Mouse (Mus musculus): ENCODE data around the gene Slc35f4. TPM values are rescaled to one million over a fixed set of nuclear protein-coding genes. Genes with fewer than 3 reads are reported as not detected.

Gene Slc35f4
- total and polyA plus RNA-seq, 3 experiments = not detected

- Histone ChIP-seq H3K79me2 (replicated peaks; ENCODE audit: control insufficient read depth, extremely low read depth, insufficient read depth, poor library complexity, severe bottlenecking) (no peaks in the 10 kb centered on the region), H3K9ac (ENCODE audit: insufficient read depth, low read depth) (no peak overlapping the region), H3K4me3 (replicated peaks in 1 of 3; ENCODE audit: low read depth in 2 of 3, low read length in 2 of 3, poor library complexity in 1 of 3) (no peak overlapping the region), H3K27me3 (replicated peaks) (no peaks in the 10 kb centered on the region), H3K36me3 (replicated peaks in 1 of 2; ENCODE audit: control insufficient read depth in 1 of 2, insufficient read depth in 1 of 2, low read length in 1 of 2) (no peaks in the 10 kb centered on the region), H3K4me2 (ENCODE audit: insufficient read depth, low read depth, poor library complexity, severe bottlenecking) (no peak overlapping the region), H3K9me3 (replicated peaks; ENCODE audit: low read length) (no peaks in the 10 kb centered on the region), H3K4me1 (ENCODE audit: control insufficient read depth in 1 of 2, insufficient read depth in 2 of 2) (no peaks in the 10 kb centered on the region), H3K27ac (ENCODE audit: insufficient read depth, low read depth) (no peak overlapping the region)
- in situ Hi-C loops (cut with MboI; ENCODE audit: low pct_ligation_motif_present, low pct_unique_long_range_greater_than_20kb, low sequenced_read_pairs) (no loop called here), dilution Hi-C loops (cut with MboI; ENCODE audit: extremely low pct_ligation_motif_present, extremely low pct_unique_long_range_greater_than_20kb, low sequenced_read_pairs) (no loop called here)
- no peak for DNase-seq (ENCODE audit: extremely low read depth)
- no peak for TF ChIP-seq CHD1 (IDR thresholded peaks at IDR 0.05; ENCODE audit: low read depth, low read length)
- no peak for TF ChIP-seq ETS1 (conservative IDR thresholded peaks at IDR 0.05; ENCODE audit: low read depth, low read length)
- no peak for TF ChIP-seq RCOR1 (conservative IDR thresholded peaks at IDR 0.05; ENCODE audit: low read depth, low read length)
- no peak for TF ChIP-seq MYC (IDR thresholded peaks at IDR 0.05; ENCODE audit: low read depth, low read length)
- TF ChIP-seq KAT2A (IDR thresholded peaks at IDR 0.05; ENCODE audit: insufficient replicate concordance, low read length) = no peak
- no peak for TF ChIP-seq SIN3A (IDR thresholded peaks at IDR 0.05; ENCODE audit: low read length)
- no peak for TF ChIP-seq MAX (IDR thresholded peaks at IDR 0.05; ENCODE audit: low read length)
- no peak for TF ChIP-seq JUN (IDR thresholded peaks at IDR 0.05; ENCODE audit: insufficient read depth, low read depth, low read length)
- no peak for TF ChIP-seq NELFE (IDR thresholded peaks at IDR 0.05; ENCODE audit: low read depth, low read length)
- TF ChIP-seq NRF1 (IDR thresholded peaks at IDR 0.05; ENCODE audit: low read depth, low read length) = no peak
- TF ChIP-seq ZMIZ1 (IDR thresholded peaks at IDR 0.05; ENCODE audit: low read depth, low read length) = no peak
- TF ChIP-seq POLR2A (IDR thresholded peaks at IDR 0.05; ENCODE audit: low read depth, low read length) = no peak
- no peak for TF ChIP-seq CHD2 (IDR thresholded peaks at IDR 0.05; ENCODE audit: low read length)
- no peak for TF ChIP-seq E2F4 (IDR thresholded peaks at IDR 0.05; ENCODE audit: insufficient replicate concordance, low read depth, low read length)
Measured at GRCm38 (mm10) chr14:49362161-49362560, 163.7 kb downstream of the Slc35f4 start.

- no peaks in the 10 kb centered on the region for H3K36me3 ChIP-seq (replicated peaks in 1 of 2; ENCODE audit: control insufficient read depth in 1 of 2, insufficient read depth in 1 of 2, low read length in 1 of 2)
- TF ChIP-seq E2F4 (IDR thresholded peaks at IDR 0.05; ENCODE audit: insufficient replicate concordance, low read depth, low read length) (no peak), PAX5 (IDR thresholded peaks at IDR 0.05; ENCODE audit: low read length) (no peak), HCFC1 (IDR thresholded peaks at IDR 0.05; ENCODE audit: low read depth, low read length) (no peak), ETS1 (conservative IDR thresholded peaks at IDR 0.05; ENCODE audit: low read depth, low read length) (no peak), USF1 (IDR thresholded peaks at IDR 0.05; ENCODE audit: low read depth, low read length) (no peak), RCOR1 (conservative IDR thresholded peaks at IDR 0.05; ENCODE audit: low read depth, low read length) (no peak), EP300 (IDR thresholded peaks at IDR 0.05; ENCODE audit: low read length) (no peak), CTCF (conservative IDR thresholded peaks at IDR 0.05 in 1 of 2, IDR thresholded peaks at IDR 0.05 in 1 of 2; ENCODE audit: low read depth in 2 of 2, low read length in 2 of 2) (no peak), ZMIZ1 (IDR thresholded peaks at IDR 0.05; ENCODE audit: low read depth, low read length) (no peak), MEF2A (IDR thresholded peaks at IDR 0.05; ENCODE audit: borderline replicate concordance, low read depth, low read length) (no peak), MAZ (IDR thresholded peaks at IDR 0.05; ENCODE audit: low read depth, low read length) (no peak), MAFK (IDR thresholded peaks at IDR 0.05; ENCODE audit: insufficient replicate concordance, low read length) (no peak)
- no peak overlapping the region for H3K4me3 ChIP-seq (replicated peaks in 1 of 3; ENCODE audit: low read depth in 2 of 3, low read length in 2 of 3, poor library complexity in 1 of 3)
- no peaks in the 10 kb centered on the region for H3K79me2 ChIP-seq (replicated peaks; ENCODE audit: control insufficient read depth, extremely low read depth, insufficient read depth, poor library complexity, severe bottlenecking)
- dilution Hi-C loops (cut with MboI; ENCODE audit: extremely low pct_ligation_motif_present, extremely low pct_unique_long_range_greater_than_20kb, low sequenced_read_pairs) = no loop called here
- H3K27ac ChIP-seq (ENCODE audit: insufficient read depth, low read depth) = no peak overlapping the region
- no peaks in the 10 kb centered on the region for H3K9me3 ChIP-seq (replicated peaks; ENCODE audit: low read length)
- in situ Hi-C loops (cut with MboI; ENCODE audit: low pct_ligation_motif_present, low pct_unique_long_range_greater_than_20kb, low sequenced_read_pairs) = no loop called here
- H3K27me3 ChIP-seq (replicated peaks) = no peaks in the 10 kb centered on the region
- no peak for DNase-seq (ENCODE audit: extremely low read depth)
- no peak overlapping the region for H3K4me2 ChIP-seq (ENCODE audit: insufficient read depth, low read depth, poor library complexity, severe bottlenecking)
- H3K9ac ChIP-seq (ENCODE audit: insufficient read depth, low read depth) = no peak overlapping the region
- no peaks in the 10 kb centered on the region for H3K4me1 ChIP-seq (ENCODE audit: control insufficient read depth in 1 of 2, insufficient read depth in 2 of 2)
Measured at GRCm38 (mm10) chr14:49355561-49355960, 170.3 kb downstream of the Slc35f4 start.

Data from CH12.LX (cell line).